Comparison of ENCODE assay signal across 9 mouse cellular contexts in the genomic region with DNA sequence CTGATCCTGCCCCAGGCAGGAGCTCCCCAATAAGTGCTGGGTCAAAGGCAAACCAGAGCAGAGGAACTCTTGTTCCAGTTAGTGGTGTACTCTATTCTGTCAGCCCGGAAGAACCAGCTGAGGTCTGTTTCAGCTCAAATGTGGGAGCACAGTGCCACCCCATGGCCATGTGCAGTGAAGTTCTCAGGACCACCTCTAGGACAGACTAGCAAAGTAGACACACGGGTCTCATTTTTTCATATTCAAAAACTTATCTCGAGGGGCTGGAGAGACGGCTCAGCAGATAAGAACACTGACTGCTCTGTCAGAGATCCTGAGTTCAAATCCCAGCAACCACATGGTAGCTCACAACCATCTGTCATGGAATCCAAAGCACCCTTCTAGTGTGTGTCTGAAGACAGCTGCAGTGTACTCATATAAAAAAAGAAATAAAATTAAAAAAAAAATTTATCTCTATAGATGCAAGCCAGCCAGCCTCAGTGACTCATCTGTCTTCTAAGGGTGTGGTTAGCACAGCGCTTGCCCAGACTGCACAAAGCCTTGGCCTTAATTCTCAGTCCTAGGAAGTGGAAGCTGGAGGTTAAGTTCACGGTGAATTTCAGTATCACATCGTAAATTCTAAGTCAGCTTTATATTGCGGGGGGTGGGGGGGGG. TPM values are rescaled to one million over a fixed set of nuclear protein-coding genes. Genes with fewer than 3 reads are reported as not detected.
DNase-seq lines count a peak whose midpoint lies in the region; ATAC-seq and TF ChIP-seq lines count a peak whose summit lies in the region.
"Had no signal": no experiment of that assay in that cellular context is flagged by ENCODE, and none has a peak within 500 bp of the region (broad histone marks: within the 10 kb centered on the region; RNA-seq: fewer than 3 reads in every experiment).

No protein-coding gene starts in this region.

- POLR2A ChIA-PET in Patski (lab: Charles Lee), result interaction anchor here (1.2 to 1.5 kb wide), 2 partner anchors 21 to 23 kb away, joined by 3 read pairs; no protein-coding TSS in a partner anchor

- H3K9me3 ChIP-seq in limb, embryonic 13.5 days, result 0 out of 2 replicates have a peak, but pooled peaks cover 7% of the 10 kb centered on the region

- 26% methylated on average over 8 of the region's 8 CpGs for WGBS in limb, embryonic 13.5 days

- H3K36me3 ChIP-seq in limb, embryonic 13.5 days, result peaks cover 10% of the 10 kb centered on the region

- H3K4me1 ChIP-seq in limb, embryonic 13.5 days, result peaks cover 15% of the 10 kb centered on the region

- no peak overlapping the region for H3K4me3 ChIP-seq in limb, embryonic 13.5 days

- no peak for ATAC-seq in Patski
- peak; percentile 52; the same call in 1 of the 2 replicates for ATAC-seq in limb, embryonic 13.5 days (ENCODE audit: low FRiP score, low read depth)

- peak; percentile 73 for TF ChIP-seq CTCF in Patski (IDR thresholded peaks at IDR 0.05)

- in situ Hi-C loops in Patski (cut with MboI; ENCODE audit: low pct_unique_long_range_greater_than_20kb), result no loop called here

- H3K4me2 ChIP-seq in limb, embryonic 13.5 days (replicated peaks), result no peak overlapping the region

- no peak overlapping the region for H3K9ac ChIP-seq in limb, embryonic 13.5 days

- DNase-seq in 416B (ENCODE audit: low read depth) (peak; percentile 86), Patski (ENCODE audit: low read depth, low spot score) (no peak)
- DNase-seq in cerebellum, postnatal 14 days, result peak; percentile 83 to 85
- peak; percentile 75 for DNase-seq in gastrocnemius, adult 18-20 months (ENCODE audit: low spot score)
- peak; percentile 83 for DNase-seq in kidney, adult 9 months
- DNase-seq in naive thymus-derived CD4-positive, alpha-beta T cell, adult 2 months (ENCODE audit: low read depth), result peak; percentile 88
- peak; percentile 59 for DNase-seq in telencephalon, adult 2 months (ENCODE audit: low read depth, low spot score)

- H3K27me3 ChIP-seq in Patski, result no peaks in the 10 kb centered on the region
- H3K27me3 ChIP-seq in limb, embryonic 13.5 days, result peaks cover 24% of the 10 kb centered on the region

- CTCF ChIA-PET in Patski (lab: Charles Lee), result interaction anchor here (0.7 to 2.8 kb wide), 5 partner anchors 18 to 215 kb away, joined by 3 to 40 read pairs (median 4); a partner anchor contains a TSS

- H3K27ac ChIP-seq in limb, embryonic 13.5 days, result no peak overlapping the region

RNA-seq across cellular contexts. Expression of a gene that starts 6.8 kb away (rescaled TPM):
- 0.04 TPM for polyA plus RNA-seq in Patski (2021)
- not detected for total RNA-seq in gastrocnemius, adult 18-20 months (2021)
- polyA plus RNA-seq in limb, embryonic 13.5 days (2015; fragmentation: Nextera tagmentation; extraction: Ambion mirVana), result 0.14 TPM in 1 of 2 replicates, not detected in the other
- polyA plus RNA-seq: stomach, embryonic 14.5 days had no signal

RNA-seq across cellular contexts. Expression of a gene that starts 14.8 kb away (rescaled TPM):
- 116 TPM for polyA plus RNA-seq in Patski (2021)
- total RNA-seq in gastrocnemius, adult 18-20 months (2021), result 10 to 100 TPM; 42.5 to 45.3 TPM
- 104 and 106 TPM in 2 replicates for polyA plus RNA-seq in limb, embryonic 13.5 days (2015; fragmentation: Nextera tagmentation; extraction: Ambion mirVana)

RNA-seq across cellular contexts. Expression of a gene that starts 17.3 kb away (rescaled TPM):
- 28.4 TPM for polyA plus RNA-seq in Patski (2021)
- total RNA-seq in gastrocnemius, adult 18-20 months (2021), result 10 to 100 TPM; 30.0 to 32.8 TPM
- 40.4 and 47.3 TPM in 2 replicates for polyA plus RNA-seq in limb, embryonic 13.5 days (2015; fragmentation: Nextera tagmentation; extraction: Ambion mirVana)

RNA-seq across cellular contexts. Expression of a gene that starts 18.2 kb away (rescaled TPM):
- 44.4 TPM for polyA plus RNA-seq in Patski (2021)
- 1 to 10 TPM; 8.4 to 9.4 TPM for total RNA-seq in gastrocnemius, adult 18-20 months (2021)
- polyA plus RNA-seq in limb, embryonic 13.5 days (2015; fragmentation: Nextera tagmentation; extraction: Ambion mirVana), result 81.8 and 84.6 TPM in 2 replicates

RNA-seq across cellular contexts. Expression of a gene that starts 24.4 kb away (rescaled TPM):
- 27.2 TPM for polyA plus RNA-seq in Patski (2021)
- total RNA-seq in gastrocnemius, adult 18-20 months (2021), result 10 to 100 TPM; 46.9 to 48.3 TPM
- 74.9 and 76.6 TPM in 2 replicates for polyA plus RNA-seq in limb, embryonic 13.5 days (2015; fragmentation: Nextera tagmentation; extraction: Ambion mirVana)
